Mouse (Mus musculus) heart, postnatal 10 days (tissue): Measurements from ENCODE around the gene Il27ra. TPM values are rescaled to one million over a fixed set of nuclear protein-coding genes. Genes with fewer than 3 reads are reported as not detected.

Experiments
- DNase-seq, 2 experiments: peaks; one replicate each; pipeline ENCODE4 v3.0.0; 2021
- intact Hi-C: fragments of 180-260 bp; cut with DNase I; formaldehyde crosslinking; loops from one replicate; pipeline ENCODE4 v1.15.1; 2025
- total RNA-seq, 2 experiments: library from RNA; stranded (reverse); gene quantifications; 2 replicates each; pipeline ENCODE4 v1.2.3; 2021

Il27ra gene
- total RNA-seq, 2 experiments from 2014 or later, result 5.9 to 6.0 TPM

GRCm38 (mm10) chr8:84067047-84067573 lies 24.7 kb upstream of the Il27ra start:
- DNase-seq, result peak; percentile 97 to 98
- intact Hi-C loops, result loop anchor here (5.0 kb wide), 1 partner anchor 60 kb away; no protein-coding TSS in a partner anchor

GRCm38 (mm10) chr8:84066291-84066930 lies 24.0 kb upstream of the Il27ra start, which contains the start of gene Rfx1:
Gene Rfx1 (plus strand): TSS chr8:84066834.
- DNase-seq, result peak; percentile 100
- intact Hi-C loops, result loop anchor here (5.0 kb wide), 1 partner anchor 59 kb away; no protein-coding TSS in a partner anchor

GRCm38 (mm10) chr8:84065457-84066072 lies 23.2 kb upstream of the Il27ra start:
- no peak for DNase-seq
- intact Hi-C loops, result loop anchor here (2.0 to 5.0 kb wide), 2 partner anchors 23 to 58 kb away; partner anchors contain the start of gene Il27ra

GRCm38 (mm10) chr8:84065037-84065436 lies 22.6 kb upstream of the Il27ra start, which contains the start of gene Gm10643:
Gene Gm10643 (minus strand): TSS chr8:84065137.
- DNase-seq, result no peak
- intact Hi-C loops, result loop anchor here (2.0 to 5.0 kb wide), 2 partner anchors 22 to 58 kb away; partner anchors contain the start of gene Il27ra

- intact Hi-C loops, result loop anchor here (2.0 kb wide), 1 partner anchor 21 kb away; the partner anchor contains the start of gene Il27ra
- DNase-seq, result peak in 1 of 2 experiments; percentile 39
These were observed 21.6 kb upstream of the Il27ra start for GRCm38 (mm10) chr8:84063861-84064610.

- intact Hi-C loops, result no loop called here
- no peak for DNase-seq
These were observed 17.9 kb upstream of the Il27ra start for GRCm38 (mm10) chr8:84060245-84060644.

- no peak for DNase-seq
- intact Hi-C loops, result no loop called here
These were observed 16.8 kb upstream of the Il27ra start for GRCm38 (mm10) chr8:84059226-84059625.

- intact Hi-C loops, result no loop called here
- no peak for DNase-seq
These were observed 15.4 kb upstream of the Il27ra start for GRCm38 (mm10) chr8:84057827-84058226.

GRCm38 (mm10) chr8:84053229-84053628 lies 10.8 kb upstream of the Il27ra start:
- no peak for DNase-seq
- intact Hi-C loops, result no loop called here

- intact Hi-C loops, result no loop called here
- DNase-seq, result no peak
These were observed 10.4 kb upstream of the Il27ra start for GRCm38 (mm10) chr8:84052746-84053145.

GRCm38 (mm10) chr8:84048171-84048570 lies 5.8 kb upstream of the Il27ra start:
- intact Hi-C loops, result no loop called here
- DNase-seq, result no peak

GRCm38 (mm10) chr8:84046505-84046904 lies 4.1 kb upstream of the Il27ra start:
- intact Hi-C loops, result no loop called here
- no peak for DNase-seq

GRCm38 (mm10) chr8:84044900-84045299 lies 2.5 kb upstream of the Il27ra start, which contains the start of gene Rln3:
Gene Rln3 (minus strand): TSS chr8:84045000.
- DNase-seq, result no peak
- intact Hi-C loops, result loop anchor here (5.0 kb wide), 1 partner anchor 312 kb away; no protein-coding TSS in a partner anchor

GRCm38 (mm10) chr8:84044103-84044502 lies 1.7 kb upstream of the Il27ra start:
- intact Hi-C loops, result loop anchor here (5.0 kb wide), 1 partner anchor 313 kb away; no protein-coding TSS in a partner anchor
- DNase-seq, result no peak

- intact Hi-C loops, result loop anchor here (2.0 to 5.0 kb wide), 2 partner anchors 22 to 314 kb away; partner anchors contain the start of gene Gm10643
- peak; percentile 41 to 47 for DNase-seq
These were observed 556 bp upstream of the Il27ra start for GRCm38 (mm10) chr8:84042948-84043342.

- peak; percentile 82 to 87 for DNase-seq
- intact Hi-C loops, result loop anchor here (1.0 to 5.0 kb wide), 2 partner anchors 53 to 246 kb away; no protein-coding TSS in a partner anchor
These were observed 3.3 kb downstream of the Il27ra start for GRCm38 (mm10) chr8:84039050-84039449.

GRCm38 (mm10) chr8:84038015-84038414 lies 4.4 kb downstream of the Il27ra start:
- DNase-seq, result peak; percentile 68 to 71
- intact Hi-C loops, result loop anchor here (5.0 kb wide), 1 partner anchor 54 kb away; no protein-coding TSS in a partner anchor

GRCm38 (mm10) chr8:84032777-84033176 lies 9.6 kb downstream of the Il27ra start:
- intact Hi-C loops, result no loop called here
- DNase-seq, result no peak

GRCm38 (mm10) chr8:84029272-84029671 lies 13.1 kb downstream of the Il27ra start:
- DNase-seq, result no peak
- intact Hi-C loops, result no loop called here

- intact Hi-C loops, result no loop called here
- no peak for DNase-seq
These were observed 14.9 kb downstream of the Il27ra start for GRCm38 (mm10) chr8:84027449-84027848.
